Mouse (Mus musculus) thymus, postnatal 25 days (tissue): ENCODE results near the gene Doc2a.
"Not testable (repeated sequence)": the region's sequence is repeated elsewhere in the genome, so short reads cannot be mapped to it uniquely, and the experiment has no call there.

Experiments used
- DNase-seq: peaks from one replicate; pipeline ENCODE4 v3.0.0; 2022

Gene Doc2a

GRCm38 (mm10) chr7:126869780-126870519 lies 22.7 kb downstream of the Doc2a start:
- no peak for DNase-seq

DNA sequence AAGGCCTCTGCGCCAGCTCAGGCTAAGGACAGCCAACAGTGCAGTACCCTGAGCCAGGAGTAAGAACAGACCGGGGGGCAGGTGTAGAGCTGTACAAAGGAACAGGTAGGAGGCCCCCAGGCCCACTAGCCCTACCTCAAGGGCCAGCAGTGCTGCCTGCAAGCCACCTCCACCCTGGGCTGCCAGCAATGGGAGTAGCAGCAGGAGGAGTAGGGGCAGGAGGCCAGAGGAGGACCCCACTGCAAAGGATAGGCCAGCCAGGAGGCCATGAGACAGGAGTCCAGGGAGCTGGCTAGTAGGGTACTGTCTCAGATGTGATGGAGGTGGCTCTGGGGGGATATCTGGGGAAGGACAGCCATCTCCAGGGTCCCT lies 23.3 kb downstream of the Doc2a start:
- DNase-seq = no peak

DNA sequence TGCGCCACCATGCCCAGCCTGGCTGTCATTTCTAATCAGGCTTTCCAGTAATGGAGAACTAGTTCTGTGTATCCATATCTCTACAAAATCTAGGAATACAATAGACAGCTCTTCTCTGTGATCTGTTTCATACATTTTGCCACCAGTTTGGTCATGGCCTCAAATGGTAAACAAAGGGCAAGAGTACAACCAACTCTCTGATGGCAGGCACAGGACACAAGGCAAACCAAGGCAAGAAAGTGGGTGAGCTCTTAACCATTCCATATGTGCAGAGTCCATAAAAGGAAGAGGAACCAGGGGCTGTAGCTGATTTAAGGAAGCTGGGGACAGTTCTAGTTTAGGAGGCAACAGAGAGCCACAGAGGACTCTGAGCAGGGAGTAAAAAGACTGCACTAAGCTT lies 30.0 kb downstream of the Doc2a start:
- no peak for DNase-seq

DNA sequence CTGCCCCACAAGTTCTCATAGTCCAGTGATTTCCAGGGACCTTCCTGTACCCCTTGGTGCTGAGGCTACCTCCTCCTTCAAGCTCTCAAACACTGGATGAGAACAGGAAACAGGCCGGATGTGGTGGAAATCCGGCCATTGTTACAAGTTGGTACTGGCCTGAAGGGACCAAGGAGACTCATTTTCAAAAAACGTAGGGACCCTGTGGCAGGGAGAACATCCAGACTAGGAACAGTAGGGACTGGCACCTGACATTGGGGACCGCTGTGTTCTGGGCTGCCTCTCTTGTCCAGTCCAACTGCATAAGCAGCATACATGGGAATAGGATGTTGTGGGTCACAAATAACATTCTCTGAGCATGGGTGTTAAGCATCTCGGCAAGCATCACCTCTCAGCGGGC lies 33.8 kb downstream of the Doc2a start:
- DNase-seq = no peak

GRCm38 (mm10) chr7:126883731-126884181 lies 36.5 kb downstream of the Doc2a start:
- DNase-seq = peak; percentile 54

DNA sequence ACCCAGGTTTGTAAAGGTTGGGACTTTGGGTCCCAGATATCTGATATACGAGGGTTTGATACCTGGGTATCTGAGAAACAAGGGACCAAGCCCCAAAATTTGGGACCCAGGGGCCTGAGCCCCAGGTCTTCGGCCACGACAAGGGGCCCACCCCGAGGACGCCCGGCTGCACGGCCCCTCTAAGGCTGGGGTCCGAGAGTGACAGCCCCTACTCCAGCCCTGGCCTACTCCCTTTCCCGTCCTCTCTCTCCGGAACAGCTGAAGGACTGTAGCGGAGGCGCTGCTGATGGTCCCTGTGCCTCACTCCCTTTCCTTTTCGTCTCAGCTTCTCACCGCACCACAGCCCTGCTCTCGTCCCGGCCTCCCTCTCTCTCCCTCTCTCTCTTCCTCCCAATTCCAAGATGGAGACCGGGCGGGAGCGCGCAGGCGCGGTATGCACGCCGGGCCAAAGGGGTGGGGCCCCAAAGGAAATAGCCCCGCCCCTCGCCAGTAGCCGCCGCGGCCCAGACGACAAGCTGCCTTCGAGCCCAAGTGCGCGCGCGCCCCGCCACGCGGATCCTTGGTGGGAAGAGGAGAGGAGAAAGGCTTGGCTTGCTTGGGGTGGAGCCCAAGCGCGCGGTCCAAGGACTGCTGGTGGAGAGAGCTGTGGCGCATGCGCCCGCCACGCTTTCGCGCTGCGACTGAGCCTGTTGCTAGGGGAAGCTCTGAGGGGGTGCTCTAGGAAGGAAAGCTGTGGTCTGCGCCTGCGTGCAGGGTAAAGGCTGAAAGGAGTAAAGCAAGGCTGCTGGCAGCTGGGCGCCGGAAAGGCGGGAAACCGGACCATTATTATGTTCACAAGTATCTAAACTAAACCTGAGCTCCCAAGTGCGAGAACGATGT lies 37.3 kb downstream of the Doc2a start, which contains the start of gene Taok2:
Taok2 (minus strand) TSS at position 418 of the 879 bp plus-strand sequence.
- peak; percentile 95 for DNase-seq

DNA sequence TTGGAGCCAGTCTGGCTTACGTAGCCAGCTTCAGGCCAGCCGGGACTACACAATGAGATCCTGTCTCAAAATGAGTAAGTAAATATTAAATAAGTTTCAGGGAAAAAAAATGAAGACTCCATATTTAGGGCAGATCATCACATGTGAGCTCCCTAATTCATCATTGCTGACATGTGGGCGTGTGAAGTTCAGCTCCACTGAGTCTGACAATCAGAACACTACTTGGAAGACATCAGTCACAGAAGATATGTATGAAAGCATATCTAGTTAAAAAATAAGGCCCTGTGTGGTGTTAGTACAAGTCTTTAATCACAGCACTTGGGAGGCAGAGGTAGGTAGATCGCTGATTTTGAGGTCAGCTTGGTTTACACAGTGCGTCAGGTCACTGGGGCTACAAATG lies 40.1 kb downstream of the Doc2a start:
- no peak for DNase-seq

- DNase-seq = peak; percentile 40
Observed at GRCm38 (mm10) chr7:126888852-126889251, 41.6 kb downstream of the Doc2a start.

GRCm38 (mm10) chr7:126896912-126897311 lies 49.7 kb downstream of the Doc2a start:
- no peak for DNase-seq

GRCm38 (mm10) chr7:126897390-126898101 lies 50.3 kb downstream of the Doc2a start:
- DNase-seq = peak; percentile 27

- peak; percentile 94 for DNase-seq
Observed at GRCm38 (mm10) chr7:126898102-126898990, 51.1 kb downstream of the Doc2a start.

DNA sequence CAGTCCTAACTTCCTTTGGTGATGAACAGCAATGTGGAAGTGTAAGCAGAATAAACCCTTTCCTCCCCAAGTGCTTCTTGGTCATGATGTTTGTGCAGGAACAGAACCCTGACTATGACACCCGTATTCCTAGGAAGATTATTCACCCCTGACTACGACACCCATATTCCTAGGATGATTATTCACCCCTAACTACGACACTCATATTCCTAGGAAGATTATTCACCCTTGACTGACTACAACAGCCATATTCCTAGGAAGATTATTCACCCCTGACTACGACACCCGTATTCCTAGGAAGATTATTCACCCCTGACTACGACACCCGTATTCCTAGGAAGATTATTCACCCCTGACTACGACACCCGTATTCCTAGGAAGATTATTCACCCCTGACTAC lies 52.6 kb downstream of the Doc2a start:
- DNase-seq = not testable (repeated sequence)
